Mouse (Mus musculus) lung, embryonic 14.5 days (tissue): ENCODE measurements at regions not wholly inside any gene's neighbourhood (a gene's known extent, or its start where the extent isn't known, plus 50 kb on each side); places are given as distances from the start of the nearest gene placed in this dataset.

Experiments
- ATAC-seq: fragments of 200-750 bp; cut with Nextera tagmentation; 2 replicates; pipeline ENCODE4 v1.8.0; 2017; ENCODE audit warnings: mild to moderate bottlenecking, moderate TSS enrichment, moderate library complexity; ENCODE audit not compliant: insufficient read depth
- DNase-seq: peaks from one replicate; pipeline ENCODE4 v3.0.0-alpha.2; 2015
- H3K27ac ChIP-seq: fragments of 300-500 bp; sonication (generic); 2 replicates; pipeline ENCODE4 v1.5.1; 2014; ENCODE audit warnings: low read depth, mild to moderate bottlenecking, moderate library complexity
- H3K27me3 ChIP-seq: fragments of 300-500 bp; sonication (generic); 2 replicates; pipeline ENCODE4 v1.6.1; 2014; ENCODE audit warnings: low read length, control low read depth; ENCODE audit not compliant: insufficient read depth
- H3K36me3 ChIP-seq: fragments of 300-500 bp; sonication (generic); 2 replicates; pipeline ENCODE4 v1.6.1; 2014; ENCODE audit warnings: control low read depth; ENCODE audit not compliant: insufficient read depth
- H3K4me1 ChIP-seq: fragments of 300-500 bp; sonication (generic); 2 replicates; pipeline ENCODE4 v1.6.1; 2014; ENCODE audit warnings: antibody characterized with exemption, control low read depth; ENCODE audit not compliant: insufficient read depth
- H3K4me2 ChIP-seq: fragments of 300-500 bp; sonication (generic); 2 replicates; pipeline ENCODE4 v1.6.1; 2014; ENCODE audit warnings: mild to moderate bottlenecking
- H3K4me3 ChIP-seq: fragments of 300-500 bp; sonication (generic); 2 replicates; pipeline ENCODE4 v1.5.1; 2014; ENCODE audit warnings: low read depth, low read length
- H3K9ac ChIP-seq: fragments of 300-500 bp; sonication (generic); 2 replicates; pipeline ENCODE4 v1.6.1; 2014
- H3K9me3 ChIP-seq: fragments of 300-500 bp; sonication (generic); 2 replicates; pipeline ENCODE4 v1.6.1; 2016; ENCODE audit warnings: low read depth, low read length, control low read depth
- CTCF ChIP-seq: IDR thresholded peaks from 2 replicates; pipeline ENCODE4 v1.5.1; 2016; ENCODE audit warnings: antibody characterized with exemption, low read depth
- WGBS: fragments of 180-500 bp; shearing (Covaris S2); extraction: QIAGEN DNeasy Blood & Tissue Kit; methylation state at CpG from one replicate; pipeline ENCODE4 v1.1.7; 2014; 5-methylcytosine and 5-hydroxymethylcytosine counted together

- Histone ChIP-seq H3K4me2 (no peak overlapping the region), H3K9ac (no peak overlapping the region), H3K4me3 (no peak overlapping the region), H3K9me3 (no peaks in the 10 kb centered on the region), H3K36me3 (no peaks in the 10 kb centered on the region), H3K27me3 (no peaks in the 10 kb centered on the region), H3K27ac (no peak overlapping the region), H3K4me1 (no peaks in the 10 kb centered on the region)
- no peak for TF ChIP-seq CTCF
- 49% methylated on average over 11 of the region's 11 CpGs for WGBS
- DNase-seq = no peak
- ATAC-seq = no peak
Observed at GRCm38 (mm10) chr13:72122230-72122627, 158.7 kb upstream of the Irx1 start.

- H3K4me2 ChIP-seq = no peak overlapping the region
- H3K9me3 ChIP-seq = no peaks in the 10 kb centered on the region
- H3K4me1 ChIP-seq = no peaks in the 10 kb centered on the region
- no peak overlapping the region for H3K4me3 ChIP-seq
- TF ChIP-seq CTCF = no peak
- H3K9ac ChIP-seq = no peak overlapping the region
- no peaks in the 10 kb centered on the region for H3K36me3 ChIP-seq
- DNase-seq (no peak), ATAC-seq (no peak)
- no peak overlapping the region for H3K27ac ChIP-seq
- 94% methylated on average over 1 of the region's 1 CpGs for WGBS
- no peaks in the 10 kb centered on the region for H3K27me3 ChIP-seq
Observed at GRCm38 (mm10) chr13:72128306-72128705, 164.8 kb upstream of the Irx1 start.

- H3K9me3 ChIP-seq = no peaks in the 10 kb centered on the region
- H3K4me1 ChIP-seq = no peaks in the 10 kb centered on the region
- H3K27ac ChIP-seq = no peak overlapping the region
- ATAC-seq (no peak), DNase-seq (no peak)
- H3K4me2 ChIP-seq = no peak overlapping the region
- H3K27me3 ChIP-seq = no peaks in the 10 kb centered on the region
- H3K4me3 ChIP-seq = no peak overlapping the region
- H3K9ac ChIP-seq = no peak overlapping the region
- 73% methylated on average over 2 of the region's 2 CpGs for WGBS
- no peaks in the 10 kb centered on the region for H3K36me3 ChIP-seq
- no peak for TF ChIP-seq CTCF
Observed at GRCm38 (mm10) chr13:72131341-72131740, 167.8 kb upstream of the Irx1 start.

GRCm38 (mm10) chr13:72134101-72134768 is 170.7 kb upstream of the Irx1 start:
- DNase-seq (no peak), ATAC-seq (no peak)
- no peaks in the 10 kb centered on the region for H3K4me1 ChIP-seq
- 52% methylated on average over 8 of the region's 8 CpGs for WGBS
- no peak overlapping the region for H3K9ac ChIP-seq
- H3K27me3 ChIP-seq = no peaks in the 10 kb centered on the region
- H3K4me3 ChIP-seq = no peak overlapping the region
- no peaks in the 10 kb centered on the region for H3K36me3 ChIP-seq
- TF ChIP-seq CTCF = no peak
- H3K9me3 ChIP-seq = no peaks in the 10 kb centered on the region
- no peak overlapping the region for H3K27ac ChIP-seq
- H3K4me2 ChIP-seq = no peak overlapping the region

- Histone ChIP-seq H3K9ac (no peak overlapping the region), H3K4me1 (no peaks in the 10 kb centered on the region), H3K27me3 (no peaks in the 10 kb centered on the region), H3K4me2 (no peak overlapping the region), H3K27ac (no peak overlapping the region), H3K9me3 (no peaks in the 10 kb centered on the region), H3K36me3 (no peaks in the 10 kb centered on the region), H3K4me3 (no peak overlapping the region)
- ATAC-seq = no peak
- peak; percentile 9 for DNase-seq
- 61% methylated on average over 2 of the region's 2 CpGs for WGBS
- peak; percentile 25; the same call in 1 of the 2 replicates for TF ChIP-seq CTCF
Observed at GRCm38 (mm10) chr13:72166225-72166624, 202.7 kb upstream of the Irx1 start.

GRCm38 (mm10) chr13:72167434-72167833 is 203.9 kb upstream of the Irx1 start:
- no peaks in the 10 kb centered on the region for H3K27me3 ChIP-seq
- peak; percentile 24; the same call in 1 of the 2 replicates for ATAC-seq
- TF ChIP-seq CTCF = no peak
- H3K4me1 ChIP-seq = no peaks in the 10 kb centered on the region
- no peaks in the 10 kb centered on the region for H3K9me3 ChIP-seq
- H3K4me2 ChIP-seq = no peak overlapping the region
- 39% methylated on average over 2 of the region's 2 CpGs for WGBS
- H3K4me3 ChIP-seq = no peak overlapping the region
- H3K9ac ChIP-seq = no peak overlapping the region
- no peak overlapping the region for H3K27ac ChIP-seq
- peak; percentile 12 for DNase-seq
- no peaks in the 10 kb centered on the region for H3K36me3 ChIP-seq

- no peak for DNase-seq
- Histone ChIP-seq H3K36me3 (no peaks in the 10 kb centered on the region), H3K4me2 (no peak overlapping the region), H3K9me3 (no peaks in the 10 kb centered on the region), H3K27me3 (no peaks in the 10 kb centered on the region), H3K4me3 (no peak overlapping the region), H3K4me1 (no peaks in the 10 kb centered on the region), H3K27ac (no peak overlapping the region), H3K9ac (no peak overlapping the region)
- TF ChIP-seq CTCF = no peak
- WGBS = 90% methylated on average over 3 of the region's 3 CpGs
- no peak for ATAC-seq
Observed at GRCm38 (mm10) chr13:72183636-72184035, 220.1 kb upstream of the Irx1 start.
